Mouse (Mus musculus) heart, embryonic 10.5 days (tissue): Measurements from ENCODE around the gene Tmed5. TPM values are rescaled to one million over a fixed set of nuclear protein-coding genes. Genes with fewer than 3 reads are reported as not detected.
"Not testable (repeated sequence)": the region's sequence is repeated elsewhere in the genome, so short reads cannot be mapped to it uniquely, and the experiment has no call there.

ENCODE experiments used
- DNase-seq: peaks from one replicate; pipeline ENCODE4 v3.0.0-alpha.2; 2017; ENCODE audit warnings: low spot score
- H3K27ac ChIP-seq: fragments of 300-500 bp; sonication (generic); 2 replicates; pipeline ENCODE4 v1.5.1; 2016; ENCODE audit warnings: mild to moderate bottlenecking
- H3K27me3 ChIP-seq: fragments of 300-500 bp; sonication (generic); 2 replicates; pipeline ENCODE4 v1.6.1; 2016; ENCODE audit warnings: mild to moderate bottlenecking; ENCODE audit not compliant: poor library complexity, insufficient read depth, severe bottlenecking
- H3K36me3 ChIP-seq: fragments of 300-500 bp; sonication (generic); 2 replicates; pipeline ENCODE4 v1.6.1; 2016; ENCODE audit warnings: mild to moderate bottlenecking, moderate library complexity
- H3K4me1 ChIP-seq: fragments of 300-500 bp; sonication (generic); 2 replicates; pipeline ENCODE4 v1.6.1; 2016; ENCODE audit warnings: mild to moderate bottlenecking
- H3K4me3 ChIP-seq: fragments of 300-500 bp; sonication (generic); 2 replicates; pipeline ENCODE4 v1.5.1; 2016; ENCODE audit warnings: mild to moderate bottlenecking, moderate library complexity
- H3K9me3 ChIP-seq: fragments of 300-500 bp; sonication (generic); 2 replicates; pipeline ENCODE4 v1.6.1; 2016; ENCODE audit warnings: mild to moderate bottlenecking, moderate library complexity
- WGBS: fragments of 180-500 bp; shearing (Covaris S2); methylation state at CpG from one replicate; pipeline ENCODE4 v1.1.7; 2016; 5-methylcytosine and 5-hydroxymethylcytosine counted together
- polyA plus RNA-seq: library from polyadenylated mRNA; unstranded; fragments of >200 nt; fragmentation: Nextera tagmentation; extraction: Ambion mirVana; gene quantifications from 2 replicates; pipeline ENCODE4 v1.2.1, GENCODE M21; 2016

Gene Tmed5
- polyA plus RNA-seq, result 28.7 and 33.8 TPM in 2 replicates

DNA sequence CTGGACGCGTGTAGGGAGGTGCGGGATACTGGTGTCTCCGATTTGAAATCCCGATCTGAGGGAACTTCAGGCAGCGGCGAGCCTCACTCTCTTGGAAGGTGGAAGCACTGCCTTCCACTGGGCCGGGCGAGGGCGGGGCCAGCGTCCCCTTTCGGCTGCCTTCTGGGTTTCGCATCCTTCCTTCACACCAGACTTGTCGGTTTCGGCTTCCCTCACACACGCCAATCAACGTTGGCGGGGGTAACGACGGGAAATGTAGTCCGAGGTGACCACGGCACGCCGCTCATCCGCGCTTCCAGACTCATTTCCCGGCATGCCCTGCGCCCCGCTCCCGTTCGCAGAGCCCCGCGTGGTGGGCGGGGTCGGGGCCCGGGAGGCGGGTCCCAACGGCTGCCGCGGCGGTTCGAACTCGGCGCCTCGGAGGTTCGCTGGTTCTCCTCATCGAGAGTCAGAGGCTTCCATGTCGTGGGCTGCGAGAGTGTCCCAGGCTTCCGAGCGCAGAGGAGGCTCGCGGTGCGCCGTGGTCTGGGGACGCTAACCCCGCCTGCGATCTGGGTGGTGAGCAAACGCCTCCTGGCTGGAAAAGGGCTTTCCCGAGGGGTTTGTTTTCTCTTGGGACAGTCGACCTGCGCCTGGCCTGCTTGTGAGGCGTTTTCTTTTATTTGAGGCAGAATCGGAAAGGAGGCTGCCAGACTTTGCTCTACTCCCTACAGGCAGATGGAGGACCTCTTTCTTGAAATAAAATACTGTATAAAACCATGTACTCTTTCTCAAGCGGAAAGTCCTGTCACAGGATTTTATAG is at the start of gene Tmed5, which contains the start of gene Ccdc18:
TSS of gene Tmed5 (minus strand) at position 180 of the 803 bp plus-strand sequence.
TSS of gene Ccdc18 (plus strand) at position 435 of the 803 bp plus-strand sequence.
- Histone ChIP-seq H3K4me1 (0 out of 2 replicates have a peak, but pooled peaks cover 7% of the 10 kb centered on the region), H3K36me3 (peaks cover 15% of the 10 kb centered on the region), H3K9me3 (no peaks in the 10 kb centered on the region), H3K27me3 (no peaks in the 10 kb centered on the region), H3K27ac (peak within 1 kb of the TSS; percentile 88), H3K4me3 (peak within 1 kb of the TSS; percentile 69)
- DNase-seq, result peak; percentile 99
- WGBS, result under 1% methylated on average over 65 of the region's 65 CpGs

DNA sequence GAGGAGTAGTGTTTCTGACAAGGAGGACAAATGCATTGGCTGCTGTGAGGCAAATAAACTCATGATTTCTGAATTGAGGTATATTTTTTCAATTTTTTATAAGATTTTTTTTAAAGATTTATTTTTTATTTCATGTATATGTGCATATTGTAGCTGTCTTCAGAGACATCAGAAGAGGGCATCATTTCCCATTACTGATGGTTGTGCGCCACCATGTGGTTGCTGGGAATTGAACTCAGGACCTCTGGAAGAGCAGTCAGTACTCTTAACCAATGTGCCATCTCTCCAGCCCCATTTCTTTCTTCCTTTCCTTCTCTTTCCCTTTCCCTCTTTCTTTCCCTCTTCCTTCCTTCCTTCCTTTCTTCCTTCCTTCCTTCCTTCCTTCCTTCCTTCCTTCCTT is 31.3 kb upstream of the Tmed5 start:
- no peak for DNase-seq
- Histone ChIP-seq H3K36me3 (no peaks in the 10 kb centered on the region), H3K27ac (no peak overlapping the region), H3K27me3 (no peaks in the 10 kb centered on the region), H3K4me3 (no peak overlapping the region), H3K9me3 (no peaks in the 10 kb centered on the region), H3K4me1 (no peaks in the 10 kb centered on the region)
- WGBS, result 18% methylated on average over 1 of the region's 1 CpGs

DNA sequence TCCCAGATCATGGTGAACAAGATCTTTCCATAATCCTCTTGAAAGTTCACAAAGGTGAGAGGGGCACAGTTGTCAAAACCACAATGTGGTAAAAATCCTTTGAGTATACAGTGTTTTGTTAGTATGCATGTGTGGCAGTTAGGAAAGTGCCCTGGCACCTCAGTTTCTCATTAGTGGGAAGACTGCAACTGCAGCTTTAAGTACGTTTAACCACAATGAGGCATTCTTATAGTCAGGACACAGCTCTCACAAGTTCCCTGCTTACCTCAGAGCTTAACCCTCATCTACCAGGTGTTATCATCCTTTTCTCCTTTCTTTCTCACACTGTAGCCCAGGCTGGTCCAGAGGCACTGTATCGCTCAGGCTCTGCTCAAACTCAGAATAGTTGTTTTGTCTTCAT is 28.4 kb upstream of the Tmed5 start:
- no peak overlapping the region for H3K27ac ChIP-seq
- no peak for DNase-seq
- 84% methylated on average over 2 of the region's 2 CpGs for WGBS
- no peaks in the 10 kb centered on the region; the same call in 1 of the 2 replicates for H3K36me3 ChIP-seq
- H3K9me3 ChIP-seq, result no peaks in the 10 kb centered on the region
- H3K27me3 ChIP-seq, result no peaks in the 10 kb centered on the region
- no peaks in the 10 kb centered on the region for H3K4me1 ChIP-seq
- no peak overlapping the region for H3K4me3 ChIP-seq

DNA sequence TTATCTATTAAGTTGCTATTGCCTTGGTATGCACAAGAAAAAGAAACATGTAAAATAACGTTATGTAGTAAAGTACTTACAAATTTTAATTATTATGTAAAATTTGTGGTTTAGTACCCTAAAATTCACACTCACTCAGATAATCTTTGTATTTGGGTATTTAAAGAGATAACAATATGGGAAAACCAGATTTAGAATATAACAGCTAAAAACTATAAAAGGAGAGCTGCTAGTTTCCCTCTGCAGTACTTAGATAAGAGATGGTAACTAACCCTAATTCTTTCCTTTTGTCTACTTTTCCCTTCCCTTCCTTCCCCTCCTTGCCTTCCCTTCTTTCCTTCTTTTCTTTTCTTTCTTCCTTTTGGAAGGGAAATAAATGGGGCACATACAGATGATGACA is 20.2 kb upstream of the Tmed5 start:
- H3K9me3 ChIP-seq, result no peaks in the 10 kb centered on the region
- H3K4me1 ChIP-seq, result no peaks in the 10 kb centered on the region
- H3K27ac ChIP-seq, result no peak overlapping the region
- H3K36me3 ChIP-seq, result no peaks in the 10 kb centered on the region; the same call in 1 of the 2 replicates
- no peak for DNase-seq
- WGBS, result 80% methylated on average over 1 of the region's 1 CpGs
- H3K27me3 ChIP-seq, result no peaks in the 10 kb centered on the region
- no peak overlapping the region for H3K4me3 ChIP-seq

DNA sequence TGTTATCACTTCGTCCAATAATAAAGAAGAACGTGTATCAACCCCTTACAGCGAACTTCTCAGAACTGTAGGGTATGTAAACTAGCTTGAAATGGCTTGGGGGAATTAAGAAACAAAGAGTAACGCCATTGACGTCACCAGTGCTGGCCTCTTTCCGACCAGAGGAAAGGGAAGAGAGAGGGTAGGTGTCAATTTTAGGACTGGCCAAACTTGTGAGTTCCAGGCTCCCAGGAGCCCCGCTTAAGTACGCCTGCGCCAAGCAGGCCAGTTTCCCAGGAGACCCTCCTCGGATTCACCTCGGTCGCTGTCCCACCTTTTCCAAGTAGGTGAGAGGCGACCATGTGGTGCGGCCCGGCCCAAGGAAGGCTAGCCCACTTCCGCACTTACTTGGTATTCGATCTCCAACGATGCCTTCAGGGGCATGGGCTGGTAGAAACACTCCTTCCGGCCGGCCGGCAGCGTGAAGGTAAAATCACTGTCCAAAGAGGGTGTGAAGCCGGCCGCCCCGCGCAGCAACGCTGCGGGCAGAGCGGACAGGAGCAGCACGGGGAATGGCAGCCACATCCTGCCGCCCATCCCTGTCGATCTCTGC is 475 bp downstream of the Tmed5 start:
- Histone ChIP-seq H3K27ac (peak overlapping the region; percentile 88), H3K36me3 (peaks cover 17% of the 10 kb centered on the region), H3K4me1 (0 out of 2 replicates have a peak, but pooled peaks cover 7% of the 10 kb centered on the region), H3K27me3 (no peaks in the 10 kb centered on the region), H3K4me3 (peak overlapping the region; percentile 69), H3K9me3 (no peaks in the 10 kb centered on the region)
- DNase-seq, result no peak
- under 1% methylated on average over 32 of the region's 32 CpGs for WGBS

DNA sequence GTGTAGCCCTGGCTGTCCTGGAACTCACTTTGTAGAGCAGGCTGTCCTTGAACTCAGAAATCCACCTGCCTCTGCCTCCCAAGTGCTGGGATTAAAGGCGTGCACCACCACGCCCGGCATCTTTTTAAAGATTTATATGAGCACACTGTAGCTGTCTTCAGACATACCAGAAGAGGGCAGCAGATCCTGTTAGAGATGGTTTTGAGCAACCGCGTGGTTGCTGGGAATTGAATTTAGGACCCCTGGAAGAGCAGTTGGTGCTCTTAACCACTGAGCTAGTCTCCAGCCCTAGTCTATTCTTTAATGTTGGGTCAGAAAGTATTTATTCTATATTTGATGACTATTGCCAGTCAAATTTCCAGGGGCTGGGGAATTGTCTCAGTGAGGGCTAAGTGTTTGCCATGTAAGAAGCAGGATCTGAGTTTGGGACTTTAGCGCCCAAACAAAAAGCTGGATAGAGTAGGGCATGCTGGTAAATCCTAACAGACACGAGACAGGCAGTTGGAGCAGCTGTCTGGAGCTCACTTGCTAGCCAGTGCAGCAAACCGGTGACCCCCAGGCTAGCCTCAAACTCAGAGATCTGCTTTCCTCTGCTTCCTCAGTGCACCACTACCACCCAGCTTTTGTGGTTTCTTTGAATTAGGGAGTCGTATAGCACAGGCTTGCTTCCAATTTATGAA is 12.1 kb downstream of the Tmed5 start:
- DNase-seq, result no peak
- Histone ChIP-seq H3K36me3 (peaks cover 13% of the 10 kb centered on the region), H3K27me3 (no peaks in the 10 kb centered on the region), H3K4me3 (no peak overlapping the region), H3K9me3 (no peaks in the 10 kb centered on the region), H3K4me1 (no peaks in the 10 kb centered on the region), H3K27ac (no peak overlapping the region)
- WGBS, result 84% methylated on average over 9 of the region's 9 CpGs

DNA sequence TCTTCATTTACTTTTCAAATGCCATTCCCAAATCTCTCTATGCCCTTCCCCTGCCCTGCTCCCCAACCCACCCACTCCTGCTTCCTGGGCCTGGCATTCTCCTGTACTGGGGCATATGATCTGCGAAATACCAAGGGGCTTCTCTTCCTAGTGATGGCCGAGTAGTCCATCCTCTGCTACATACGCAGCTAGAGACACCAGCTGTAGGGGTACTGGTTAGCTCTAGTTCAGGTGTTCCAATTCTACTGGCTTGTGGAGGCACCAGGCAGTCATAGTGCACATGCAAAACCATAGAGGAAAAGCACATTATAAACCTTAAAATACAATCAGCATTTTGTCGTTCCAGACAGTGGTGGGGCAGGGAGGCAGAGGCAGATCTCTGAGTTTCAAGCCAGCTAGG is 14.7 kb downstream of the Tmed5 start:
- Histone ChIP-seq H3K36me3 (peaks cover 9% of the 10 kb centered on the region), H3K4me1 (no peaks in the 10 kb centered on the region), H3K4me3 (no peak overlapping the region), H3K27ac (no peak overlapping the region), H3K27me3 (no peaks in the 10 kb centered on the region), H3K9me3 (no peaks in the 10 kb centered on the region)
- peak; percentile 58 for DNase-seq
- 90% methylated on average over 4 of the region's 4 CpGs for WGBS

DNA sequence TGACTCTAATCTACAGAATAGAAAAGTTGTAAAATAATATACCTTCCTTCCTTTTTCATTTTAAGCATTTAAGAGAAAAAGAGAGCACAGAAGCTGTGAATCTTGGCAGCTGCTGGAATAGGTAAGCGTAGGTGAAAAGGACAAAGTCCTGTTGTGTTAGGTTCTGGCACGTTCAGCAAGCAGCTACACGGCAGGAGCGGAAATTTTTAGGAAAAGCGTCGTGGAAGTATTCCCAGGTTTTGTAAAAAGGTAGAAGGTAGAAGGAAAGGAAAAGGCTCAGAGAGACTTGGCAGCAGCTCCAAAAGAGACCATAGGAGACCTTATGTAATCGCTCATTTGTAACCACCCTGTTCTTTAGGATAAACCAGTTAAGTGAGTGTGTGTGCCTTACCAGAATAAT is 23.1 kb downstream of the Tmed5 start:
- WGBS, result 94% methylated on average over 7 of the region's 7 CpGs
- DNase-seq, result no peak
- H3K9me3 ChIP-seq, result no peaks in the 10 kb centered on the region
- no peaks in the 10 kb centered on the region for H3K4me1 ChIP-seq
- H3K27ac ChIP-seq, result no peak overlapping the region
- no peaks in the 10 kb centered on the region for H3K27me3 ChIP-seq
- peaks cover 37% of the 10 kb centered on the region for H3K36me3 ChIP-seq
- no peak overlapping the region for H3K4me3 ChIP-seq

DNA sequence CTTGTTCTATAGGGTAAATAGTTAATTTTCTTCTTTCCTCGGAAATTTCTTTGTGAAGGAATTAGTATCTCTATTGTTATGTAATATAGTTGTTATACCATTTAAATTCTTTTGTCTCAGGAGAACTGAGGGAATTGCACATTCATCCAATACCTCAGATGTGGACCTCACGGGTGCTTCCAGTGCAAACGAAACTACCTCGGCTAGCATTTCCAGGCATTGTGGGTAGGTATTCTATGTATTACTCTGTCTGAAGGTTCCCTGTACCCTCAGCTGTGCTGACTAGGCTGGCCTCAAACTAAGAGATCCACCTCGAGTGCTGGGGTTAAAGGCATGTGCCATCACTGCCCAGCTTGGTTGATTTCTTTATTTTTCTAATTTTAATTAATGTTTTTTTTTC is 28.1 kb downstream of the Tmed5 start:
- no peak overlapping the region for H3K27ac ChIP-seq
- no peaks in the 10 kb centered on the region for H3K9me3 ChIP-seq
- H3K27me3 ChIP-seq, result no peaks in the 10 kb centered on the region
- no peak for DNase-seq
- no peaks in the 10 kb centered on the region for H3K4me1 ChIP-seq
- no peak overlapping the region for H3K4me3 ChIP-seq
- peaks cover 69% of the 10 kb centered on the region for H3K36me3 ChIP-seq
- 88% methylated on average over 5 of the region's 5 CpGs for WGBS

DNA sequence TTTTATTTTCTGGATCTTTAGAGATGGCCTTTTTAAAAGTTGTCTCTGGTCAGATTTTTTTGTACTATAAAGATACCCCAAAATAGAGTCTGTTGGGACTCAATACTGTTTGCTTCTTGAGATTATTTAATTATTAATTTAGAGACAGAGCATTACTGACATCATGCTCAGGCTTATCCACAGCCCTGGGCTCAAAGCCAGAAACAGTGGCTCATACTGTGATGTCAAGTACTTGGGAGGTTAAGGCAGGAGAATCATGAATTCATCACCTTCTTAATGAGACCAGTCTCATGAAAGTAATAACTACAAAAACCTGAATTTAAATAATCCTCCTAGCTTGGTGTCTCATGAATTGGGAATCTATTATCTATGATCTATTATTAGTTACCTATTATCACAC is 32.2 kb downstream of the Tmed5 start:
- Histone ChIP-seq H3K36me3 (peaks cover 76% of the 10 kb centered on the region), H3K9me3 (no peaks in the 10 kb centered on the region), H3K4me3 (no peak overlapping the region)

DNA sequence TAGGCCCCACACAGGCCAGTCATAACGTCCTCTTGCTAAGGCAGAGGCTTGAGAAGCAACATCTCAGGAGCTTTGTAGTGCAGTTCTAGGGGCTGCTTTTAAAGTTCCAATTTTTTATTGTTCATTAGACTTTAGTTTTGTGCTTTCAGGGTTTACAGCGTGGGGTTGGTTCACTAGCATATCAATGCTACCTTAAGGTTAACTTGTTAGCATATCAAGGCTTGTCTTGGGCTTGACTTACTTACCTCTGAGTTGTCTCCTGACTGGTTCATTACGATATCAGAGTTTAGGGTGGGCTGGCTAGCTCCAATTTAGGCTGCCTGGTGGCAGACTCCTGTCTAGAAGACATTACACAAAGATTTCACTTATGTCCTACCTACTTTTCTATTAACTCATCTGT is 34.7 kb downstream of the Tmed5 start:
- no peak for DNase-seq
- Histone ChIP-seq H3K27me3 (no peaks in the 10 kb centered on the region), H3K9me3 (no peaks in the 10 kb centered on the region), H3K36me3 (peaks cover 80% of the 10 kb centered on the region), H3K4me1 (no peaks in the 10 kb centered on the region), H3K4me3 (no peak overlapping the region), H3K27ac (no peak overlapping the region)
- 87% methylated on average over 3 of the region's 3 CpGs for WGBS

More for the DNA sequence above, 32.2 kb downstream of the Tmed5 start:
- no peaks in the 10 kb centered on the region for H3K27me3 ChIP-seq
- no peak for DNase-seq
- no peak overlapping the region for H3K27ac ChIP-seq
- H3K4me1 ChIP-seq, result no peaks in the 10 kb centered on the region

DNA sequence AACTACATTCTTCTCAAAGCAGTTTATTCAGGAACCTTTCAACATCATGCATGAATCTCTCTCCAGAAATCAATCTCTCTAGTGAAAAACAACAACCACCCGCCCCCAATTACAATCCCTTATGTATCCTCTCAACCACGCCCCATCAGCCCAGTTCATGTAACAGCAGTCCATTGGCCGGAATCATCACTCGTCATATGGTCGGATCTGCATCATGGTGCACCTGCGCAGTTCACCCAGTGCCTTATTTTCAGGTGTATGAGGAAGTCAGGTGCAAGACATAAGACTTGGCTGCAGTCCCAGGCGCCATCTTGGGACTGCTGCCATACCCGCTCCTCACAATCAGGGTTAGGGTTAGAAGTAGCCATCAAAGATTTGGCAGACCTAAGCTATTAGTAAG is 39.7 kb downstream of the Tmed5 start:
- not testable (repeated sequence) for H3K4me3 ChIP-seq, H3K27ac ChIP-seq, H3K27me3 ChIP-seq, DNase-seq, H3K4me1 ChIP-seq, H3K9me3 ChIP-seq
- peaks cover 84% of the 10 kb centered on the region for H3K36me3 ChIP-seq
- WGBS, result 95% methylated on average over 8 of the region's 8 CpGs

DNA sequence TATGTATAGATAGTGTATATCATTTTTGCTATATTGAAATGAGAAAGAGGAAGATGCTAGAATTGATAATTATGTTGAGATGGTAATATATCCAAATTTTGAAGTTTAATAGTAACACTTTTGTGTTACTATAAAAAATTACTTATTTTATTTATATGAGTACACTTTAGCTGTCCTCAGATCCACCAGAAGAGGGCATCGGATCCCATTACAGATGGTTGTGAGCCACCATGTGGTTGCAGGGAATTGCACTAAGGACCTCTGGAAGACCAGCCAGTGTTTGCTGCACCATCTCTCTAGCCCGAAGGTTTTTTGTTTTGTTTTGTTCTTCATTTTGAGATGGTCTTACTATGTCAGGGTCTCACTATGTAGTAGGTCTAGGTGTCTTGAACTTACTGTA is 47.0 kb downstream of the Tmed5 start:
- Histone ChIP-seq H3K9me3 (no peaks in the 10 kb centered on the region), H3K27ac (no peak overlapping the region), H3K36me3 (peaks cover 88% of the 10 kb centered on the region), H3K4me3 (no peak overlapping the region), H3K27me3 (no peaks in the 10 kb centered on the region), H3K4me1 (no peaks in the 10 kb centered on the region)
- no peak for DNase-seq
- WGBS, result 92% methylated on average over 2 of the region's 2 CpGs
